Mouse (Mus musculus): ENCODE results near the gene Colgalt2.

DNA sequence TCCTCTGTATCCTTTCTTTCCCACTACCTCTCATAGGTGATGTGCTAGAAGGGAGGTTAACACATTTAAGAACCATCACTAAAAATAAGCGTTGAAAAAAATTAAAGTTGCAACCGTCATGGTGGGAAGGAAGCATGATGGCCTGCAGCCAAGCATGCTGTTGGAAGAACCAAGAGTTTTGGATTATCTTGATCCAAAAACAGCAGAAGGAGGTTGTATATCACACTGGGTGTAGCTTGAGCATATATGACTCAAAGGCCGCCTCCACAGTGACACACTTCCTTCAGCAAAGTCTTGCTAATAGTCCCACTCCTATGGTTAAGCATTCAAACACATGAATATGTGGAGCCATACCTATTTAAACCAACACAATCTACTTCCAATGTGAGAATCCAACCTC is 5.5 kb upstream of the Colgalt2 start:
- no peak for TF ChIP-seq CTCF (conservative IDR thresholded peaks at IDR 0.05; ENCODE audit: low read length)
- TF ChIP-seq POU5F1 (IDR thresholded peaks at IDR 0.05; ENCODE audit: borderline replicate concordance, low read length): no peak

All from E14TG2a.4 (cell line).